12 mouse cellular contexts compared by ENCODE assay signal in genomic region chr9:57601353-57601706, GRCm38 (mm10). TPM values are rescaled to one million over a fixed set of nuclear protein-coding genes. Genes with fewer than 3 reads are reported as not detected.
DNase-seq lines count a peak whose midpoint lies in the region; ATAC-seq and TF ChIP-seq lines count a peak whose summit lies in the region.
"Had no signal": no experiment of that assay in that cellular context is flagged by ENCODE, and none has a peak within 500 bp of the region (broad histone marks: within the 10 kb centered on the region; RNA-seq: fewer than 3 reads in every experiment).

No protein-coding gene starts in this region.

- H3K4me3 ChIP-seq in layer of hippocampus, adult 2 months: no peak overlapping the region
- H3K4me3 ChIP-seq: embryonic facial prominence, embryonic 15.5 days; kidney, embryonic 15.5 days; neural tube, embryonic 13.5 days had no signal

- no peak for TF ChIP-seq CTCF in layer of hippocampus, adult 2 months (conservative IDR thresholded peaks at IDR 0.05)

- peak; percentile 72 for ATAC-seq in frontal cortex, adult (ENCODE audit: low TSS enrichment)
- no peak for ATAC-seq in inflammation-experienced regulatory T-cells, adult 6 months

- H3K27ac ChIP-seq in layer of hippocampus, adult 2 months: peak overlapping the region; percentile 61
- H3K27ac ChIP-seq: embryonic facial prominence, embryonic 15.5 days; kidney, embryonic 15.5 days; neural tube, embryonic 13.5 days had no signal

- no peak for DNase-seq in frontal cortex, postnatal 14 days (ENCODE audit: low spot score in 2 of 2)
- DNase-seq in lung, postnatal 10 days: peak; percentile 43
- no peak for DNase-seq in lung, adult 18-20 months
- DNase-seq in layer of hippocampus, adult 2 months (ENCODE audit: low spot score in 2 of 2): peak; percentile 47 to 71
- DNase-seq in right cerebral cortex, postnatal 25 days: peak; percentile 64
- no peak for DNase-seq in spleen, adult 18-20 months

RNA-seq across cellular contexts. Expression of gene Cplx3, which starts 4.8 kb away (rescaled TPM):
- 1 to 10 TPM; 3.7 to 5.9 TPM for total RNA-seq in layer of hippocampus, adult 2 months (2021)
- not detected for polyA plus RNA-seq in inflammation-experienced regulatory T-cells, adult 6 months (2017; shearing (Covaris generic))
- polyA plus RNA-seq: embryonic facial prominence, embryonic 15.5 days; kidney, embryonic 15.5 days; lung, embryonic 14.5 days; neural tube, embryonic 13.5 days had no signal

RNA-seq across cellular contexts. Expression of gene Ulk3, which starts 12.1 kb away (rescaled TPM):
- 10 to 100 TPM; 32.7 to 35.4 TPM for total RNA-seq in layer of hippocampus, adult 2 months (2021)
- 10 to 100 TPM; 31.1 to 35.4 (median 32.0) TPM for polyA plus RNA-seq in inflammation-experienced regulatory T-cells, adult 6 months (2017; shearing (Covaris generic))

RNA-seq across cellular contexts. Expression of gene Lman1l, which starts 19.2 kb away (rescaled TPM):
- not detected for total RNA-seq in layer of hippocampus, adult 2 months (2021)
- under 1 TPM; 0.23 to 0.97 (median 0.40) TPM for polyA plus RNA-seq in inflammation-experienced regulatory T-cells, adult 6 months (2017; shearing (Covaris generic))
- polyA plus RNA-seq: embryonic facial prominence, embryonic 15.5 days; kidney, embryonic 15.5 days; lung, embryonic 14.5 days; neural tube, embryonic 13.5 days had no signal

RNA-seq across cellular contexts. Expression of gene Scamp2, which starts 40.6 kb away (rescaled TPM):
- 10 to 100 TPM; 22.5 to 26.3 TPM for total RNA-seq in layer of hippocampus, adult 2 months (2021)
- polyA plus RNA-seq in inflammation-experienced regulatory T-cells, adult 6 months (2017; shearing (Covaris generic)): 10 to 100 TPM; 81.3 to 95.1 (median 84.9) TPM

RNA-seq across cellular contexts. Expression of gene Mpi, which starts 48.8 kb away (rescaled TPM):
- total RNA-seq in layer of hippocampus, adult 2 months (2021): 10 to 100 TPM; 72.5 to 77.6 TPM
- 10 to 100 TPM; 14.3 to 16.0 (median 14.7) TPM for polyA plus RNA-seq in inflammation-experienced regulatory T-cells, adult 6 months (2017; shearing (Covaris generic))

Comparison
In these comparisons a context has a peak if more than half of its experiments do, and no peak if none do; other contexts are left out.
1. DNase-seq: peak in lung, postnatal 10 days (single experiment), layer of hippocampus, adult 2 months (2 of 2) and right cerebral cortex, postnatal 25 days (single experiment); none in frontal cortex, postnatal 14 days (0 of 2), lung, adult 18-20 months (0 of 2) and spleen, adult 18-20 months (0 of 2).